Mouse (Mus musculus) G1E (cell line): ENCODE measurements around the gene A930002H24Rik.

Experiments
- CTCF ChIP-seq: IDR thresholded peaks from 2 replicates; pipeline ENCODE4 v1.5.1; 2012; ENCODE audit warnings: low read depth, low read length, inconsistent platforms, mixed read lengths
- GATA1 ChIP-seq: IDR thresholded peaks from 2 replicates; pipeline ENCODE4 v1.6.1; 2012; ENCODE audit warnings: borderline replicate concordance, low read length, inconsistent platforms, mixed read lengths
- GATA2 ChIP-seq: IDR thresholded peaks from 2 replicates; pipeline ENCODE4 v1.6.1; 2012; ENCODE audit warnings: low read depth, low read length, inconsistent platforms, borderline replicate concordance
- POLR2AphosphoS5 ChIP-seq: IDR thresholded peaks from 2 replicates; pipeline ENCODE4 v1.6.1; 2012; ENCODE audit warnings: low read depth, low read length, inconsistent platforms; ENCODE audit not compliant: insufficient replicate concordance
- TAL1 ChIP-seq: conservative IDR thresholded peaks from 2 replicates; pipeline ENCODE4 v1.6.1; 2012; ENCODE audit warnings: low read depth, low read length, inconsistent platforms, mixed read lengths

- TF ChIP-seq CTCF: no peak
- TF ChIP-seq GATA2: no peak
- no peak for TF ChIP-seq TAL1
- no peak for TF ChIP-seq GATA1
- TF ChIP-seq POLR2AphosphoS5: no peak
Observed at GRCm38 (mm10) chr17:63836223-63836622, 27.4 kb downstream of the A930002H24Rik start.
